Mouse (Mus musculus) erythroblast, adult 5-6 weeks (primary cell): Measurements from ENCODE around the gene Osbpl11. TPM values are rescaled to one million over a fixed set of nuclear protein-coding genes. Genes with fewer than 3 reads are reported as not detected.

ENCODE experiments used
- ATAC-seq: replicated peaks from 2 replicates; pipeline ENCODE4 v1.8.0; 2016; ENCODE audit warnings: moderate number of reproducible peaks, mild to moderate bottlenecking, moderate TSS enrichment, inconsistent platforms; ENCODE audit not compliant: poor library complexity, low FRiP score, severe bottlenecking
- total RNA-seq, 2 experiments: library from RNA; stranded (forward) in 1 of 2; stranded (reverse) in 1 of 2; fragments of 150-400 nt in 1 of 2; fragments of 200-764, 138-1000 nt in 1 of 2; gene quantifications; 2 replicates each; pipeline versions ENCODE4 v1.2.3 to v1.2.4; 2015 to 2017; ENCODE audit warnings: low replicate concordance in 2 of 2

Gene Osbpl11
- total RNA-seq, 2 experiments from 2014 or later: 3.0 to 4.2 TPM

DNA sequence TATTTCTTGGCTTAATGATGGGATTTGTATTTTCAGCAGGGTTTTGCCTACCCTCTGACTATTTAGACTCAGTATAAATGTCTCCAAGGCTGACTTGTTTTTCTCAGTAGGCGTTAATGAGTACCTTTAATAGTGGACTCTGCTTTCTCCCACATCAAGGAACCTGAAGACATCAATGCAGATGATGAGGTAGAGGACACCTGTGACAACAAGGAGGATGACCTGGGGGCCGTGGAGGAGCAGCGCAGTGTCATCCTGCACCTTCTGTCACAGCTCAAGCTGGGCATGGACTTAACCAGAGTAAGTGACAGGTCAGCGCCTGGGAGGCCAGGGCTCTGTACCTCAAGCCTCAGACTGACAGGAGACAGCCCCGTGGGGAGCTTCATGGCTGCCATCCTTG lies 39.5 kb downstream of the Osbpl11 start:
- ATAC-seq: no peak

DNA sequence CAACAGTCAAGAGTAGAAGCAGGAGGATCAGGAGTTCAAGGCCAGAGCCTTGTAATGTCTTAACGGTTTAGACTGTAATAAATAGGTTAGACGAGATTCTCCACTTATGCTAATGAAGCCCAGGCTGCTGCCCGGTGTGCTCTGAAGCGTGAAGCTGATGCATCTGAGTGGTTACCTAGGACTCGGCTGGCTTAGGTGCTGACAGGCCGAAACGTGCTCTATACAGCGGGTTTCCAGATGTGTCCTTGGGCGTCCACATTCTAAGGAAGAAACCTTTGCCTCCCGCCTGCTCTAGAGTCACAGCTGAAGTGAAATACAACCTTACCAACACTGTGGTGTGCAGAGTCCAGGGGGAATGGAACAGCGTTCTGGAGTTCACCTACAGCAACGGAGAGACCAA lies 49.3 kb downstream of the Osbpl11 start:
- ATAC-seq: no peak

DNA sequence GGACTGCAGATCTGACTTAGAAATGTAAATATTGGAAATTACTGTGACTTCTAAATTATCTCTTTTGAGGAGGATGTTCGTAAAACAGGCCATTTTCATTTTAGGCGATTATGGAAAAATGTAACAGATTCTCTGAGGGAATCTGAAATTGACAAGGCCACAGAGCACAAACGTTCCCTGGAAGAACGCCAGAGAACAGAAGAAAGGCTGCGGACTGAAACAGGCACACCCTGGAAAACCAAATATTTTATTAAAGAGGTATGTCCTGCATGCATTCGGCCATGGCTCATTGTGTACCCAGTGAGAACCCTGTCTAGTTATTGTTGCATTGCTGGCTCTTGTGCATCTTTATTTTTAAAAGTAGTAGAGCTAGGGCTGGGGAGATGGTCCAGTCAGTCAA lies 51.3 kb downstream of the Osbpl11 start:
- no peak for ATAC-seq

GRCm38 (mm10) chr16:33239305-33239704 lies 54.4 kb downstream of the Osbpl11 start:
- ATAC-seq: no peak

GRCm38 (mm10) chr16:33242046-33242445 lies 57.2 kb downstream of the Osbpl11 start:
- ATAC-seq: no peak

- ATAC-seq: 0 out of 2 replicates have a peak, but pooled peaks have one; percentile 17
Measured at GRCm38 (mm10) chr16:33244136-33244691, 59.3 kb downstream of the Osbpl11 start.

GRCm38 (mm10) chr16:33244933-33245470 lies 60.1 kb downstream of the Osbpl11 start:
- no peak for ATAC-seq

DNA sequence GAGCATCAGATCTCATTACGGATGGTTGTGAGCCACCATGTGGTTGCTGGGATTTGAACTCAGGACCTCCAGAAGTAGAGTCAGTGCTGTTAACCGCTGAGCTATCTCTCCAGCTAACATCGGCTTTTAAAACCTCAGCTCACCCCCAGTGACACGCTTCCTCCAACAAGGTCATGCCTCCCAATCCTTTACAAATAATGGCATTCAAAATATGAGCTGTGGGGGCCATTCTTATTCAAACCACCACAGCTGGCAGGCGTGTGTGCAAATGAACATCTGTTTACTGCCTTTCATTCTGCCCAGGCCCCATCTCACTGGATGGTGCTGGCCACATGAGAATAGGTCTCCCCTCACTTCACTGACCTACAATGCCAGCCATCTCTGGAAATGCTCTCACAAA lies 61.7 kb downstream of the Osbpl11 start:
- ATAC-seq: no peak

- no peak for ATAC-seq
Measured at GRCm38 (mm10) chr16:33247006-33247405, 62.1 kb downstream of the Osbpl11 start.

DNA sequence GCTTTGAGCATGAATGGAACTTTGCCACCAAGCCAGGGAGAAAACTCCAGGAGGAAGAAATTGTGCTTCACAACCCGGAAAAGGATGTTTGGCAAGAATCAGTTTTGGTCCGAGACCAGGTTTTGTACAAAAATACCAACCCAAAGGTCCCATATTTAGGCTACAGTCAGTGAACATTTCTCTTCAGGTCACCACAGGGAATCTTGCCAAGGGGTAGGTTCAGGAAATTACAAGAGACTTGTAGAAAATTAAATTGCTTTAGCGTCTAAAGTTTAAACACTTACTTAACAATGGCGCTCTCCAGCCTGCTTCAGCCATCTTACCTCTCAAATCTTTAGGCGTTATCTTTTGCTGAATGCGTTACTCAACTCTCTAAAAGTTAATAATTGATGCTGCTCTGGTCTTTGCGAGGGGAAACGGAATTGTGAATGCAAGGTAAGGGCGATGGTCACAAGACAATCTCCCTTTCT lies 65.8 kb downstream of the Osbpl11 start:
- ATAC-seq: peak; percentile 50

DNA sequence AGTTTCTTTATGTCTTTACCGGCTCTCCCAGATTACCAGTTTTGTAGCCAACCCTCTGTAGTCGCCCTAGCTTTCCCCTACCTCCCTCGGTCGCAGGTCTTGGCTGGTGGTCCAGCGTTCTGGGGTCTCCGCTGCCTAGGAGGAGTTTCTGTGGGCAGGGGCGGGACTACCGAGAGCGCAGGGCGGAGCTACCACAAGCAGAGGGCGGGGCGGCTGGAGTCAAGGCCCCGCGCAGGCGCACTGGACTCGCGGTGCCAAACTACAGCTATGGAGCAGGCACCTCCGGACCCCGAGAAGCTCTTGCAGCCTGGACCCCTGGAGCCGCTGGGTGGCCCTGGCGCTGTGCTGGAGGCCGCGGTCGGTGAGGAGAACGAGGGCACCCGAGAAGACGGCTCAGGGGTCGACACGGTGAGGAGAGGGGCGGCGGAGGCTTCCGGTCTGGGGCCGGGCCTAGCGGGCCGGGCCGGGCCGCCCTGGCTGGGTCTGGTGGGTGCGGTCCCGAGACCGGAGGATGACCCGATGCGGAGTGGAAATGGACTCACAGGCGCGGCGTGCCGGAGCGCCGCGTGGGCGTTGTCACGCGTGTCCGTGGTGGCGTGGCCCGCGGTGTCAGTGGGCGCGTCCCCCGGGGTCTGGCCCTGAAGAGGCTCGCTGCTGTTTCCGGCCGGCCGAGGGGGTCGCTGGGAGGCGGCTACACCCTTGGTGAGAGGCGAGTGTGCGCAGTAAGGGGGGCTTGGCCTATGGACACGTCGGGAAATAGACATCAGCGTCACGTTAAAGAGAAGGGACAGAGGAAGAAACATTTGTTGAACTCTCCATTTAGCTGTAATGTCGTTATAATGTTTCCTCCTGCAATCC lies 66.6 kb downstream of the Osbpl11 start, which contains the start of gene Snx4:
Snx4 (plus strand) TSS at position 249 of the 858 bp plus-strand sequence.
- ATAC-seq: peak; percentile 98

- no peak for ATAC-seq
Measured at GRCm38 (mm10) chr16:33255601-33256000, 70.7 kb downstream of the Osbpl11 start.

DNA sequence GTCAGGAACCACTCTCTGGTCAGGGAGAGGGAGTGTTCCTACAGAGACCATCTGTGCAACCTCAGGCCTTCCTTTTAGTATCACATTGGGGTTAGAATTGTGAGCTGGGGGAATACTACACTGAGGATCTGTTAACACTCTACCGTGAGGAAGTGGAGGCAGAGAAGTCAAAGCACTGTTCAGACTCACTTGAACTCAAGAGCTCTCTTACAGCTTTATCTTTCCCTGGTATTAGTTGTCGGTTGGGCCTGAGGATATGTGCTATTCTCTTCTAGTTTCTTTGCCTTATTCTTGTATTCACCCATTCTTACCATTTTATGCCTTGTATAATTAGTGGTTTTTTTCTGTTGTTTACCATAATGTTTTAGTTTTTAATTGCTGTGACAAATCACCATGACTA lies 73.7 kb downstream of the Osbpl11 start:
- no peak for ATAC-seq

- no peak for ATAC-seq
Measured at GRCm38 (mm10) chr16:33259824-33260223, 75.0 kb downstream of the Osbpl11 start.

DNA sequence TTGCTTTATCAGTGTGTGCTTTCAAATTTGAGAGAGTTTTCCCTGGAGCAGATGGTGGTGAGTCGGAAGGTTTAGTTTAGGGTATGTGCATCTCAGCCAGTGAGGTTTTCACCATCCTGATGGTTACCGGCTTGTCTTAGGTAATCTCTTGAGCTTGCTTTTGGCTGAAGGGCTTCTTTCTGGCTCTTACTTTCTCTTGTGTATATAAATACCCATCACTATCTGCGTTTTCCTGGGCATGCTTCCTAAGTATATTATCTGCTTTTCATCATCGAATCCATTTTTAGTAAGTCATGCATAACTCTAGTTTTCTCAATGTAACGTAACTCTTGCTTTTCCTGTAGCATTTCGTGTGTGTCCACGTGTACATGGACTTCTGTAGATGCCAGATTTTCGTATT lies 76.0 kb downstream of the Osbpl11 start:
- no peak for ATAC-seq

DNA sequence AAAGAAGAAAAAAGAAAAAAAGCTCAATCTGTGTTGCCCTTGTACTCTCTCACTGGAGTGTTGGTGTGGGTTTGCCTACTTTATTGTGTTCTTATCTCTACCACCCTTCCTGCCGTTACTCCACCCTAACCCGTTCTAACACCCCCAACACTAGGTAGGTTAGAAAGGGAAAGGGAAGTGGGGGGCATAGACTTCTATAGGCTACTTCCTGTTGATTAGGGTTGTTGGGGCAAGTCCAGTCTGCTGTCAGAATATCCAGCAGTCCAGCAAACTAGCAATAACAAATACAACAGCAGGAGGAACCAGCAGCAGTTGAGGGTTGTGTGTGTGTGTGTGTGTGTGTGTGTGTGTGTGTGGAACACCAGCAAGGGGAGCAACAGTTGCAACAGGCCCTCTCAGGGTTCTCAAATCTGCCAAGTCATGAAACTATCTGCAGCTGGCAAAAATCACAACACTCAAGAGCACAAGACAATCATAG lies 76.8 kb downstream of the Osbpl11 start:
- no peak for ATAC-seq

DNA sequence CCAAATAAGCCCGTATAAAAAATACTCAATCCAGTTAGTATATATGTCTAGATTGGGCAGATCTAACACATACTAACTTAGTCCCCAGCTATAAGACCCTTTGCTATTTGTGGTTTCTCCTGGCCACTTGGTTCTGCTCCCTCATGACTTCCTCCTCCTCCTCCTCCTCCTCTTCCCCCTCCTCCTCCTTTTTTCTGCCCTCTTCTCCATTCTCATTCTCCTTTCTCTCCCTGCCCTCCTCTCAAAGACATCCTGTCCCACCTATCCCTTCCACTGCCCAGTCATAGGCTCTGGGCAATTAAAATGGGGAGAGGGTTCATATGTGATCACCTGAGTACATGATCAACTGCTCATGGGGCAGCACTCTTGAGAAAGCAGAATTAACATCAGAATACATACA lies 77.2 kb downstream of the Osbpl11 start:
- no peak for ATAC-seq

GRCm38 (mm10) chr16:33267616-33268253 lies 82.9 kb downstream of the Osbpl11 start:
- ATAC-seq: no peak

DNA sequence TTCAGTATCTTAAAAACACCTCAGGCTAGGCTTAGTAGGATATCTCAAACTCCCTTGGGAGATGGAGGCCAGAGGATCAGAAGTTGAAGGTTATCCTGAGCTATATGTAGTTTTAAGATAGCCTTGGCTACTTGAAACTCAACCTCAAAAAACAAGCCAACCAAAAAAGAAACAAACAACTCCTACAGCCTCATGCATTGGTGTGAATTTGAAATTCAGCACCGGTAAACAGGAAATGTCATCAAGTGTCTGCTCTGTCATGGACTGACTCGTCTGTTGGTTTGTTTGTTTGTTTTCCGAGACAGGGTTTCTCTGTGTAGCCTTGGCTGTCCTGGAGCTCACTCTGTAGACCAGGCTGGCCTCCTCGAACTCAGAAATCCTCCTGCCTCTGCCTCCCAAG lies 87.0 kb downstream of the Osbpl11 start:
- no peak for ATAC-seq

GRCm38 (mm10) chr16:33283079-33283478 lies 98.2 kb downstream of the Osbpl11 start:
- no peak for ATAC-seq
